Mouse (Mus musculus): ENCODE measurements around the gene Gm10775.

Gm10775 gene

GRCm38 (mm10) chr13:65259239-65259638 lies at the start of gene Gm10775:
Gene Gm10775 (plus strand): TSS chr13:65259539.
- DNase-seq = no peak

GRCm38 (mm10) chr13:65225945-65226344 lies 33.4 kb upstream of the Gm10775 start:
- no peak for DNase-seq

DNA sequence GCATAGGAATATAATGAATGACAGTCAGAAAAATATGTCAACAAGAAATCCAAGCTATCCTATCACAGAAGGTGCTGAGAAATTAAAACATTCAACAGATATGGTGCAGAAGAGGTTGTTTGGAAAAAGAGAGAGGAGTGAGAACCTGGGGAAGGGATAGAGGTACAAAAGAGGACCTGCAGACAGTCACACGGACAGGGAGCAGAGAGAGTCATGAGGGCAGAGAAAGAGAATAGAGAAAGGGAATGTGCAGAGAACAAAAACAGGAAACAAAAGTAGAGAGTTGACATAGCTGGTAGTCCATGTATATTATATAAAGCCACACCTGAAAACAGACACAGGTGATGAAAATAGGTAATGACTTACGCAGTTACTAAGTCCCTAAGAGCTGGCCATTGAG lies 32.7 kb upstream of the Gm10775 start:
- no peak for DNase-seq

DNA sequence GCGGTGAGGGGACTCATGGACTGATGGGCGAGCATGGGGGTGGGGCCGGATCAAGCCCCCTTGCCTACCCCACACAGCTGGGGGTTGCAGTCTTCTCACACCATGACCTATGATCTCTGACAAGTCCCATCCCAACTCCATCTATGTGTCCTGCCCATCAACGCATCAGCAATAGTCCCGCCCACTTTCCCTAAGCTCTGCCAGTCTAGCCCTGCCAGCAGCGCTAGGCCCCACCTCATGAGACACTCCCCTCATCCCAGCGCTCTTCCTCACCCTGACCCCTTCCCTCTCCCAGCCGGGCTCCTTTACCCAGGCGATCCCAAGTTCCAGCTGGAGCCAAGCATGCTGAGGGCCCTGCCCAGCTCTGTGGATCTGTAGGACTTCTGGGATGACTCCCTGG lies 22.1 kb upstream of the Gm10775 start:
- DNase-seq = no peak

DNA sequence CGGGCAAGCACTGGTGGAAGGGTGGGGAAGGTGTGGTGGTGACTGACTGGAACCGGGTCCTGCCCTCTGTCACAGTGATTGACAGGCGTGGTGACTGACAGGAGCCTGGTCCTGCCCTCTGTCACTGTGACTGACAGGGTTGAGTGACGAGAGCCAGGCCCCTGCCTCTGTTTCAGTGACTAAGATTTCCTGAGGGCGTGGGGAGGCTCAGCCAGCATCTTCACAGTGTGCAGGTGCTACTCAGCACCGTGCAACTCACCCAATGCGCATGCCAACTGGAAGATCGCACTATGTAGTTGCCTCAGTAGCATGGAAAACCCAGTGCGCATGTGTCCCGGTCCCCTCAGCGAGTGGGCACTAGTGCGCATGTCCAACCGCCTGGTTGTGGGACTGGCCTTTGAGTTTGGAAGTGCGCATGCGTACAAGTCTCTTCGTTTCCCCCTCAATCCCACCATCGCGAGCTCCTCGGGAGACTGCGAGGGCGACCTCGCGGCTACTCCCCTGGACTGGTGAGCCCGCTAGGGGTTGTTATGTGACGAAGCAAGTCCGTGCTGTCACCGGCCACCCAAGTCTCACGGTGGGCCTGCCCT lies 18.7 kb upstream of the Gm10775 start:
- DNase-seq = peak; percentile 97

- DNase-seq = peak; percentile 96 to 98
Observed at GRCm38 (mm10) chr13:65241099-65241626, 18.2 kb upstream of the Gm10775 start.

DNA sequence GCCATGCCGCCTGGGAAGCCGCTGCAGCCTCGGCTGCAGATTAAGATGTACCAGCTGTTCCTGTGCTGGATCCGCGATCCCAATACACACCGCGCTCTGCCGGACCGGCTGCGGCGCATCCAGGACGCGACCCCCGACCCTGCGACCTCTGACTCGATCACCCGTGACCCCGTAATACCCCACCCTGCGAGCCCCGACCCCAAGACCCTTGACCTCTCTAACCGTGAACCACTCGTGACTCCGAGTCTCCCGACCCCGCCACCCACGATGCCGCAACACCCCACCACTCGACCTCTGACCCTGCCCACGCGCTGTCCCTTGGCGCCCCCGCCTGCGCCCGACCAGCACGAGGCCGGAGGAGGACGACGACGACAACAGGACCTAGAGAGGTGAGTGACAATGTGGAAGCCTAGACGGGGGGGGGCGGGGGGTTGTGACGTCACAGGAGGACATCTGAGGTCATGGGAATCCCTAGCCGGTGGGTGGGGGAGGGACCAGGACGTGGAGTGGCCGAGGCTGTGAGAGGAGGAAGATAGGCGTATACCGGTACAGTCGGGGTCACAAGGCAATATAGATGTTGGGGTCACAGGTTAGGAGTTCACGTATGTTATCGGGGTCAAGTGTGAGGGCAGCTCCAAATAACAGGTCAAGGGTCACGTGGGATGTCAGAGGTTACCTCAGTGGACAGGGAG lies 17.6 kb upstream of the Gm10775 start:
- no peak for DNase-seq

GRCm38 (mm10) chr13:65242319-65242787 lies 17.0 kb upstream of the Gm10775 start:
- no peak for DNase-seq

GRCm38 (mm10) chr13:65243273-65243672 lies 16.1 kb upstream of the Gm10775 start:
- DNase-seq = no peak

DNA sequence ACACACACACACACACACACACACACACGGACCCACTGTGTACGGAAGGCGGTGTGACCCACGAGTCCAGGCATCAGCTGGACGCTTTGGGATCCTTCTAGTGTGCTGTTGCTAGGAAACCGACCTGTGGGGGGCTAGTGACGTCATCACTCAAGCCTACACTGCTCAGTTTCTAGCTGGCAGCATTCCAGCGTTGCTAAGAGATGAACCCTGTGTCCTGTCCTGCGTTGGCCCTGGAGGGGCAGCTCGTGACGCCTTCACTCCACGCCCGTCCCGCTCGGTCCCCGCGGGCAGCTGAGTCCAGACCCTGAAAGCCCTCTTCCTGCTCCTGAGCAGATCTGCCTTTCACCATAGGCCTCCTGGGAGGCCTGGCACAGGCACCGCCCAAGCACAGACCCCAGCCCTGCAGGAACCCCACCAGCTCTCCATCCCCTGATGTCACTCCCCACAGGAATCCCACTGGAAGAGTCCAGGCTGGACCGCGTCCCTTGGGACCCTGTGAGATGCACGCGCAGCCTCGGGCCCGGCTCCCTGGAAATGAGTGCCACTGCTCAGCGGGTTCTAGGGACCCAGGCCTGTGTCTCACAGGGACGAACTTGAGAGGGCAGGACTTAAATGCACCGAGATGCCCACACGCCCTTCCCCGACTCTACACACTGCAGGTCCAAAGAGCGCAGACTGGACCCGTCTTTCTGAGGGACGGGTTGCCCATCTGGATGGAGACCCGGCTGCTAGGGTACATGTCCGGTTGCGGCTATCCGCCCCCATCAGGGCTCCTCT lies 974 bp upstream of the Gm10775 start:
- no peak for DNase-seq

GRCm38 (mm10) chr13:65262086-65262485 lies 2.7 kb downstream of the Gm10775 start:
- DNase-seq = no peak

DNA sequence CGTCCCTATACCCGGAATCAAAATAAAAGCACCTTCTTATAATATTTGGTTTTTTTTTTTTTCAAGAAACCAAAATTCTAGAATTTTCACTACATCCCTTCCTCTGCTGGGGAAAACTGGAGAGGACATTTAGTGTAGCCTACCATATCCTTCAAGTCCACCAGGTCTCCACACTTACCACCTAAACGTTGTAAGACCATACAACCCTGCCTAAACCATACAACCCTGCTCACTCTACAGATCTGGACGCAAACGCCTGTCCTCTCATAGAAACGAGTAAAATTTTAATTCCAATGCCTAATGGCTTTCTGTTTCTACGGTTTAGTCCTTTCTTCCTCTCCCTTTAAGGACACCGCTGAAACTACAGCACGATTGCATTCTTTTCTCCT lies 18.6 kb downstream of the Gm10775 start:
- DNase-seq = no peak

- DNase-seq = peak; percentile 95 to 98
Observed at GRCm38 (mm10) chr13:65278383-65279341, 19.3 kb downstream of the Gm10775 start, which contains the start of gene Zfp369. Gene Zfp369 (plus strand): TSS chr13:65278814.

GRCm38 (mm10) chr13:65286771-65287170 lies 27.4 kb downstream of the Gm10775 start:
- no peak for DNase-seq

DNA sequence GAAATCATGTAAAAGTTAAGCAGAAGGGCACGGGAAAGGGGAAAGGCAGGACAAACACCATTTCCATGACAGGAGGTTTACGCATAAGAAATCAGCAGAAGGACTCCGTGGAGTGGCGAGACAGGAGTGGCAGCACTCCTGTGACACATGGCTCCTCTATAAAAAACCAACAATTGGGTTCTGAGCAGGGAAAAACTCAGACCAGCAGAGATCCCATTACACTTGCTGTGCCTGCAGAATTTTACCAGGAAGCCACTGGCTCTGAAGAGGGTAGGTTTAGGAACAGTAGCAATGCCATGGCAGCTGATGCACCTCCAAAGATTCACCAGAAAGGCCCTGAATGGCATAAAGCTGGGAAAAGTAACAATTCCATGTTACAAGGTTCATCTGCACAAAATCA lies 37.0 kb downstream of the Gm10775 start:
- DNase-seq = no peak
